In the genomic region with DNA sequence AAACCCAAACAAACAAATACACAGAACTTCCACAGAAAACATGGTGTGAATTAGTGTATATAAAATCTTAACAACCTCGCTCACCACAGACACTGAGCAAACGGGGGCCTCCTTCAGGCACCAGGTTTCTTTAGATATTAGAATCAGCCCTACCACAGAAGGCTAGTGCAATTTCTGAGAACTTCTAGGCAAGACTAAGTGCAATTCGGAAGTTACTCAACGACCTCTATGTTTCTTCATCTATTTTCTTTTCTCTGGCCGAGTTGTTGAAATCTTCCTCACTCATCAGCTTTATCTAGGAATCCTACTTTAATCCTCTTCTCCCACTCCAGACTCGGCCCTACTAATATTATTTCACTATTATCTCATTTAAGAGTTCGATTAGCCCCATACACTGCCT, we compare ENCODE assay signal across 14 mouse cellular contexts.
"Had no signal": no experiment of that assay in that cellular context is flagged by ENCODE, and none has a peak within 500 bp of the region (broad histone marks: within the 10 kb centered on the region; RNA-seq: fewer than 3 reads in every experiment).

No protein-coding gene starts in this region.

- ATAC-seq: intestine, embryonic 16.5 days had no signal

- DNase-seq: kidney, adult 18-20 months; kidney, postnatal 25 days; layer of hippocampus, postnatal 36 days; left cerebral cortex, postnatal 4 days; liver, embryonic 13.5 days; lung, adult 2 months; lung, postnatal 14 days; midbrain, embryonic 14.5 days; right cerebral cortex, postnatal 14 days; right cerebral cortex, postnatal 4 days; thymus, adult 2 months; thymus, postnatal 14 days; thymus, postnatal 4 days had no signal
